Mouse (Mus musculus) ovary, adult 2 months (tissue): ENCODE data around the gene Ccdc85c. TPM values are rescaled to one million over a fixed set of nuclear protein-coding genes. Genes with fewer than 3 reads are reported as not detected.

ENCODE experiments used
- polyA plus RNA-seq: library from polyadenylated mRNA; depleted of rRNA; stranded (reverse); fragments of >200 nt; gene quantifications from 2 replicates; pipeline ENCODE4 v1.2.3, GENCODE M21; 2012; rRNA removed

Ccdc85c gene
- polyA plus RNA-seq, result 37.4 and 54.0 TPM in 2 replicates

DNA sequence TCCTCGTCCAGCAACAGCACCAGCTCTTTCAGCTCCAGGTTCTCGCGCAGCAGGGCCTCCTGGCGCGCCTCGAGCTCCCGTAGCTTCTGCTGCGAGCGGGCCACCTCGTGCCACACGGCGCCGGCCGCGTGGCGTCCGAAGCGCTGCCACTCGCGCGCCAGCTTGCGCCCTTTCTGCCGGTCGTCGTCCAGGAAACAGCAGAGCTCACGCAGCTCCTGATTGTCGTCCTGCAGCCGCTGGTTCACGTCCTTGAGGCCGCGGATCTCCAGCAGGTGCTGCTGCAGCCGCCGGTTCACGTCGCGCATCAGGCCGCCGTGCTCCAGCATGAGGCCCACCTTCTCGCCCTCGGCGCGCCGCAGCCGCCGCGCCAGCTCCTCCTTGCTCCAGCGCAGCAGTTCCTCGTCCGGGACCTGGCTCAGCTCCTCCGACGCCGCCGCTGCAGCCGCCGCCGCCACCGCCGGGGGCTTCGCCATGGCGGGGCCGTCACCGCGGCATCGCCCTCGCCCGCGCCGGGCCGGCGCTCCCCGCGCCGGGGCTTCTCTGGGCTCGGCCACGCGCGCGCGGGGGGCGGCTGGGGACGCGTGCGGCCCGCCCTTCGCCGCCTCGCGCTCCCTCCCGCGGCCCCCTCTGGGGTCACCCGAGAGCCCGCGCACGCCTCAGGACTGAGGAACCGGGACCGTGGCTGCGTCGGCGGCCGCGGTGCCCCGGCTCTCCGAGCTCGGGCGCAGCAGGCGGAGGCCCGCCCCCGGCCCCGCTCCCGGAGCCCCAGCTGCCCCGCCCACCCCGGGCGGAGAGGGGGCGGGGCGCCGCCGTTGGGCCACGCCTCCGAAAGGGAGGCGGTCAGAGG, at the start of gene Ccdc85c:
Gene Ccdc85c (minus strand): TSS at position 765 of the 847 bp plus-strand sequence.

DNA sequence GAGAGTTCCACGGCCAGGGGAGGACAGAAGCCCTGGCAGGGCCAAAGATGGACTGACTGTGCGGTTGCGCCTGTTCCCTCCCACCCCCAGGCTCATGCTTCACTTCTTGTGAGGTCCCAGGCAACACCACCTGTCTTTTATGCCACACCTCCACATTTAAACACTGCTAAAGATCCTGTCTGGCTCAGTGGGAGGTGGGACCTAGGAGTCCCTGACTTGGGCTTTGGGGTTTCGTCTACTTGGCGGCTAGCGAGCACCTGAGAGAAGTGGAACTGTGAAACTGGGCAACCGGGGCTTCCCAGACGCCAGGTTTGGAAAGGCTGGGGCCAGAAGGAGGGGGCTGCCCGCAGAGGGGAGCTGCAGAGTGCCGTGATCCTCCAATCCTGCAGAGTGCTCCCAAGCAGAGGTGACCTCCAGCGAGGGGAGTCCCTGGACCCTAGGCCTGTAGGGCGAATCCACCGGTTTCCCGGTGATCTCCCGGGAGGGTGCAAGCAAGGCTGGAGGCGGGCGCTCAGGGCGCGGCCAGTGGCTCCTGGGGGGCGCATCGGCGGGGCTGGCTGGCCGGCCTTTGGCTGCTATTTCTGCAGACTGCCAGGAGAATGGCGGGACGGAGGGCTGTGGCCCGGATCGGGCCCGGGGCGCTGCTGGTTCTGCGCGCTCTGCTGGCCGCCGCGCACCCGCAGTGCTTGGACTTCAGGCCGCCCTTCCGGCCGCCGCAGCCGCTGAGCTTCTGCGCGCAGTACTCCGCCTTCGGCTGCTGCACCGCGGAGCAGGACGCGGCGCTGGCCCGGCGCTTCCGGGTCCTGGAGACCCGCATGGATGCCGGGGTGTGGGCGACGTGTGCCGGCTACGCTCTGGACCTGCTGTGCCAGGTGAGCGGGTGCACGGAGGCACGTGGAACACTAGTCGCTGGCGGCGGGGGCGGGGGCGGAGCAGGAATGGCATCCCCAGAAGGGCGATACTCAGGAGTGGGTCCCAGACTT, 30.9 kb upstream of the Ccdc85c start, which contains the start of gene Hhipl1:
Gene Hhipl1 (plus strand): TSS at position 459 of the 983 bp plus-strand sequence.

DNA sequence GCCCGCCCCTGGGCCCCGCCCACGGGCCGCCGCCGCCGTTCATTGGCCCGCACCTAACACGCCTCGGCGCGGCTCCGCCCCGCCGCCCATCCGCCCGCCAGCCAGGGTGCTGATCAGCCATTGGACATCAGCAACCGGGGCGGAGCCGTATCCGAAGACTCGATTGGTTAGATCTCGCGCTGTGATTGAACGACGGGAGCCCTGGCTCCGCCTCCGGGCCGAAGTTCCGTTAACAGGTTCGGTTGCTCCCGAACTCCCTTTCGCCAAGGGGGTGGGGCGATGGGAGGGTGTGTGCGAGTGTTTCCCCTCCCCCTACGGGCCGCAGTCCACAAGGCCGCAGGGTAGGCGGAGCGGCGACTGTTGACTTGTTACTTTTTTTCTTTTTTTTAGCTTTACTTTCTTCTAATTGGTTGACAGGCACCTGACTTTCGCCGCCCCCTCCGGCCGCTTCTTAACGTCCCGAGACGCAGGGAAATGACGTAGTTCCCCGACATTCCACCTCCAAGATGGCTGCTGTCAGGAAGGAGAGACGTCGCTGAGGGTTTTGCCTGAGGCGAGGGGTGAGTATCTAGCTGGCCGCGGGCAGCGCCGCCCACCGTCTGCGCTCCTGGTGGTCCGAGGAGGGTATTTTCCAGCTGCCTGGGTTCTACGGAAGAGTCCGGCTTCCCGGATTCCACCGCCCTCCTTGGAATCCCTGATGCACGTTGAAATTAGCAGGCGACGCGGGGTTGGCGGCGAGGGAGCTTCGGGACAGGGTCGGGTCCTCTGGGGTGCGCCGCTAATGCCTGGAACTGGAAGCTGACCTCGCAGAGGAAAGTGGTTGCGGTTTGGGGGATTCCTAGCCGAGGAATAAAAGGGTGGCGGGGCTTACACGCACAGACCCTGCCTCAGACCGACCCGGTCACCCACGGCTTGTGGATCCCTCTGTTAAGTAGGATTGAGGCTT, 95.6 kb downstream of the Ccdc85c start, which contains the start of gene Ccnk:
Gene Ccnk (plus strand): TSS at position 259 of the 946 bp plus-strand sequence.

DNA sequence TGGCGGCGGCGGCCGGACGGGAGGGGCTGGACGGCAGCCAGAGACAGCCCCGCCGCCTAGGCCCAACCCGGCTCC, 96.1 kb downstream of the Ccdc85c start, which contains the start of gene Setd3:
Gene Setd3 (minus strand): TSS at position 69 of the 75 bp plus-strand sequence.

Other genes with a start within 250 kb of the Ccdc85c start
- 9.8 and 12.4 TPM in 2 replicates for gene Setd3, start 96.1 kb downstream of the Ccdc85c start, polyA plus RNA-seq
- gene Ccnk, start 95.8 kb downstream of the Ccdc85c start, polyA plus RNA-seq, result 9.8 and 15.5 TPM in 2 replicates
- gene Hhipl1, start 30.8 kb upstream of the Ccdc85c start, polyA plus RNA-seq, result 4.0 and 4.4 TPM in 2 replicates
- gene Cyp46a1, start 59.0 kb upstream of the Ccdc85c start, polyA plus RNA-seq, result 7.2 and 8.8 TPM in 2 replicates
- gene Eml1, start 95.5 kb upstream of the Ccdc85c start, polyA plus RNA-seq, result 65.1 and 75.2 TPM in 2 replicates